Mouse (Mus musculus) frontal cortex, adult 2 months (tissue): ENCODE data around the gene Gm6034. TPM values are rescaled to one million over a fixed set of nuclear protein-coding genes. Genes with fewer than 3 reads are reported as not detected.
"Not testable (repeated sequence)": the region's sequence is repeated elsewhere in the genome, so short reads cannot be mapped to it uniquely, and the experiment has no call there.

Source experiments
- DNase-seq, 2 experiments: peaks; one replicate each; pipeline ENCODE4 v3.0.0; 2022; ENCODE audit warnings: low spot score in 1 of 2; ENCODE audit errors: extremely low spot score in 1 of 2
- polyA plus RNA-seq: library from polyadenylated mRNA; depleted of rRNA; stranded (reverse); fragments of >200 nt; gene quantifications from 2 replicates; pipeline ENCODE4 v1.2.3, GENCODE M21; 2012; rRNA removed

The Gm6034 gene
- not detected in 2 replicates for polyA plus RNA-seq

DNA sequence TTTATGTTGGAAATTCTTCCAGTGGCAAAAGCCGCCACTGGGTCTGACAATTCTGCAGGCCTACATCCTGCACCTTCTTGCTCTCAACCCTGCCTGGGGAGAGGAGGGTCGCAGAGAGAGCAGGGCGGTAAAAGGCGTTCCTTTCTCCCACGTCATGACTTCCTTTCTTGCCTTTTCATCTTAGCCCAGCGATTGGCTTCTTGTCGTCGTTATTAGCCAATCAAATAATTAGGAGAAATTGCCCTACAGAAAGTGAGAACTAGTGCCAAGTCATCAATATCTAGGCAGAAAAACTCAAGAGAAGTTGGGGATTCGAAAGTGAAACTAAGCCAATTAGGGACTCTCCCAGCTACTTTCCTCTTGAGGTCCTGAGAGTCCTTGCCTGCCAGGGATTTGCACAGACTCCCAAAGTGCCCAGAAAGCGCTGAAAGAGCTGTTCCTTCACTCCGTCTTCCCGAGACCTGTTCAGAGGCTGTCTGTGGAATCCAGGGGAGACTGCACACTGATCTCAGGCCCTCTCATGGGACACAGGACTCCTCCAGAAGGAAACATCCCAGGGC is at the start of gene Gm6034, which contains the start of gene H2-T22:
TSS of gene Gm6034 (plus strand) at position 352 of the 560 bp plus-strand sequence.
TSS of gene H2-T22 (minus strand) at position 138 of the 560 bp plus-strand sequence.
- peak; percentile 77 to 84 for DNase-seq

GRCm38 (mm10) chr17:35993675-35994074 is 49.1 kb upstream of the Gm6034 start:
- peak; percentile 52 to 83 for DNase-seq

GRCm38 (mm10) chr17:35994175-35994878 is 48.4 kb upstream of the Gm6034 start:
- DNase-seq, result peak; percentile 73 to 89

GRCm38 (mm10) chr17:35994879-35995240 is 47.9 kb upstream of the Gm6034 start:
- no peak for DNase-seq

- peak; percentile 90 to 100 for DNase-seq
These were observed 45.8 kb upstream of the Gm6034 start for GRCm38 (mm10) chr17:35996949-35997348.

DNA sequence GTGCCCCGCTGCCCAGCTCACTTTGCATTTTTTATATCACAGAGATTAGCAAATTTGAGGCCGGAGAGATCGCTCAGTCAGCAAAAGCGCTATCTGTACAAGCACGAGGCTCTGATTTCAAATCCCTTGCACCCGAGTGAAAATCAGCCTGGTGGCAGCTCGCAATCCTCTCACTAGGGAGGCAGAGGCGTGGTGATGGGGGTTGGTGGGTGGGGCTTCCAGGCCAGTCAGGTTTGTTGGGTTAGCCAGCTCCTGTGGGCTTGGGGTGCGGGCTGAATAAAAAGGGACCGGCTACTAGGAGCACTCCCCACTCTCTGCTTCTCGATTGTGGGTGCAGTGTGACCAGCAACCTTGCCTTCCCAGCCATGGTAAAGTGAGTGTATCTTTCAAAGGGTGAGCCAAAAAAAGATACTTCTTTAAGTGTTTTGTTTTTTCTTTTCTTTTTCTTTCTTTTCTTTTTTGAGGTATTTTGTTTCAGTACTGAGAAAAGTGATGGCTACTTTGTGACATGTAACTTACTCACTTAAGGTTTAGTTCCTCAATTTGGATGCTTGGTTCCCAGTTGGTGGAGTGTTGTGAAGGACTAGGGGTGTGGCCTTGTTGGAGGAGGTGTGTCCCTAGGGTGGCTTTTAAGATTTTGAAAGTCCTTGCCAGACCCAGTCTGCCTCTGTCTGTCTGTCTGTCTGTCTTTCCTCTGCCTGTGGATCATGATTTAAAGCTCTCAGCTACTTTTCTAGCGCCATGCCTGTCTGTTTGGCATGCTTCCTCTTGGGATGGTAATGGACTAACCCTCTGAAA is 44.8 kb upstream of the Gm6034 start:
- no peak for DNase-seq

DNA sequence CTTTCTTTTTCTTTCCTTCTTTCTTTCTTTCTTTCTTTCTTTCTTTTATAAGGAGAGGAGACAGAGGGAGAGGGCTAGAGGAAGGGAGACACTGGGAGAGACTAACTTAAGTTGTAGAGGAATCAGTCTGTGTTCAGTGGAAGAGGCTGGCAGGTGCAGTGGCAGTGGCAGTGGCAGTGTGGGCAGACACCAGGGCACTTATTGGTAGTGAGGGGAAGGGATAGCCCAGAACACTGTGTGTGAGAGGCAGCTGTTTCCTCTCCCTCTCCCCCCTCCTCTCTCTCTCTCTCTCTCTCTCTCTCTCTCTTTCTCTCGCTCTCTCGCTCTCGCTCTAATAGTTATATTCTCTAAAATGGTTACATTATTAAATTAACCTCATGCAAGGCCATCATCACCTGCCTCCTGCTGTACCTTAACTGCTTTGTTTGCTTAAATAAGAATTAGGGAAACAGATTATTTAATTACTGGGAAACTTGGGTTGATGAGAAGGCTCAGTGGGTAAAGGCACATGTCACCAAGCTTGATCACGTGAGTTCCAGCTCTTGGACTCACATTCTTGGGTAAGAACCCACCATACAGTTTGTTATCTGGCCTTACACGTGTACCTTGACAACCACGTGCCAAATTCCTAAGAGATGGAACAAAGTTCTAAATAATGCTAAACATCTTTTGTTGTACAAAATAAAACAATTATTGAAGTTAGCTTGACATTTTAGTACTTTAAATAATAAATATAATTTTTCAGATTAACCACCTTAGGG is 44.0 kb upstream of the Gm6034 start:
- DNase-seq, result no peak

DNA sequence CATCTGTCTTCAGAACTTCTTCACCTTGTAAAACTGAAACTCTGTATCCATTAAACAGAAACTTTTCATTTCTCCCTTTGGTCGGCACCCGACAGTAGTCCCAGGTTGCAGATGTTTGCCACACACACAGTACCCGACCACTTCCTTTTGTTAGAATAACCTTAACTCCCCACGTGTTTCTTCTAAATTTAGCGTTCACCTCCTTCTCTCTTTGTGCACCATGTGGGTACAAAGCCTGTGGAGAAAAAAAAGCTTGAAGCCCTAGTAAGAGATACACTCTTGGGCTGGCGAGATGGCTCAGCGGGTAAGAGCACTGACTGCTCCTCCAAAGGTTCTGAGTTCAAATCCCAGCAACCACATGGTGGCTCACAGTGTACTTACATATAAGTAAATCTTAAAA is 43.4 kb upstream of the Gm6034 start:
- DNase-seq, result no peak

- no peak for DNase-seq
These were observed 42.4 kb upstream of the Gm6034 start for GRCm38 (mm10) chr17:36000349-36000748.

- no peak for DNase-seq
These were observed 41.5 kb upstream of the Gm6034 start for GRCm38 (mm10) chr17:36001121-36001897.

GRCm38 (mm10) chr17:36001966-36002365 is 40.8 kb upstream of the Gm6034 start:
- peak in 1 of 2 experiments; percentile 72 for DNase-seq

DNA sequence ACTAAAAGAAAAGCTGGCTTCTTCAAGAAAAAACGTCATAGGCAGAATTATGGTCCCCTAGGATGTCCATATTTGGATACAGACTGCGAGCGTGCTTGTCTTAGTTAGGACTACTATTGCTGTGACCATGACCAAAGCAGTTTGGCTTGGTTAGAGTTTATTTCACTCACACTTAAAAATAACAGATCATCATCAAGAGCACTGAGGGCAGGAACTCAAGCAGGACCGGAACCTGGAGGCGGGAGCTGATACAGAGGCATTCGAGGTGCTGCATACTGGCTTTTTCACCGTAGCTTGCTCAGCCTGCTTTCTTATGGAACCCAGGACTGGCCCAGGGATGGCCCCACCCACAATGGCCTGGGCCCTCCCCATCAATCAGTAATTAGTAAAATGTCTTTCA is 39.4 kb upstream of the Gm6034 start:
- no peak for DNase-seq

- DNase-seq, result not testable (repeated sequence)
These were observed 38.4 kb upstream of the Gm6034 start for GRCm38 (mm10) chr17:36004409-36004808.

- no peak for DNase-seq
These were observed 27.8 kb upstream of the Gm6034 start for GRCm38 (mm10) chr17:36014977-36015376.

GRCm38 (mm10) chr17:36017046-36017445 is 25.7 kb upstream of the Gm6034 start:
- no peak for DNase-seq

- DNase-seq, result no peak
These were observed 23.8 kb upstream of the Gm6034 start for GRCm38 (mm10) chr17:36018979-36019378.

- no peak for DNase-seq
These were observed 23.2 kb upstream of the Gm6034 start for GRCm38 (mm10) chr17:36019519-36019918.

DNA sequence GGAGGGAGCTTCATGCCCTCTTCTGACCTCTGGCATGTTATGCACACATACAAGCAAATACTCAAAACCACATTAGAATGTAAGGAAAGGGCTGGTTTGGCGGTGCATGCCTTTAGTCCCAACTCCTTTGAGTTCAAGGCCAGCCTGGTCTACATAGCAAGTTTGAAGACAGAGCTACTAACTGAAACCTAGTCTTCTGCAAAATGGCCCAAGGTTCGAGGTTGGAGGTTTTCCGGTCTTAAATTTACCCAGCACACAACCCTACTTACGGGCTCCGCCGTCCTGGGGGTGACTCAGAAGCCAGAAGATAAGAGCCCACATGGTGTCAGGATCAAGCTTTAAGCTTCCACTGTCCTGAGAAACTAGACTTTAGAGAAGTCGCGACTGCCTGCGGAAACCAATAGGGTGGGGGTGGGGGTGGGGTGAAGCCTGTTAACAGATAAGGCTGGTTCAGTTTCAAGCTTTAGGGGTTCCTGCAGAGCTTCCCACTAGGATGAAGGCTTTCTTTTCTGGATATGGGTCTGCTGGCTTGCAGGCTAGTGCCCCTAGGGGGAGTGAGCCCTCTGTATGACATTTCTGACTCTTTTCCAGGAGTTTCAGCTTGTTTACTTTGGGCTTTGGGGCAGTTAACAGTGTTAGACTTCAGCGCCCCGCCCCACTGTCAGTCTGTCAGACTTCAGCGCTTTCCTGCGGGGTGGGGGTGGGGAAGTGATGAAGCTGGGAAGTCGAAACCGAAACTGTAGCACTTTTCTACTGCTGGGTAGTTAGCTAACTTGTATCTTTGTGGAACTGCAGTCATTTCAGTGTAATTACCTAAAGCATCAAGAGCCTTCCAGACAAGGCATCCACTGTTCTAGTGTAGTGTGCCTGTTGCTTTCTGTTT is 22.3 kb upstream of the Gm6034 start, which contains the start of gene H2-T24:
TSS of gene H2-T24 (minus strand) at position 370 of the 883 bp plus-strand sequence.
- DNase-seq, result no peak

DNA sequence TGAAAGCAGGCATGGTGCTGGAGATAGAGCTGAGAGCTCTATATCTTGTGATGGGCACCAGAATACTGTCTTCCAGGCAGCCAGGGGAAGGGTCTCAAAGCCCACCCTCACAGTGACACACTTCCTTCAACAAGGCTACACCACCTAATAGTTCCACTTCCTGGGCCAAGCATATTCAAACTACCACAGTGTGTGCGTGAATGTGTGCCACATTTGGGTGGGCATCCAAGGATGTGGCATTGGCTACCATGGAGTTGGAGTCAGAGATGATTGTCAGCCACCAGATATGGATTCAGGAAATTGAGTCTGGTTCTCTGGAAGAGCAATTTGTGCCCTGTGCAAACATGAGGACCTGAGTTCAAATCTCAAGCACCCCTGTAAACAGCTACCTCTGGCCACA is 21.5 kb upstream of the Gm6034 start:
- DNase-seq, result no peak
